Mouse (Mus musculus) embryo, embryonic 11 days (tissue): Measurements from ENCODE around the gene Slc22a7.

ENCODE experiments used
- DNase-seq: peaks from one replicate; pipeline ENCODE4 v3.0.0-alpha.2; 2015

Slc22a7 gene

DNA sequence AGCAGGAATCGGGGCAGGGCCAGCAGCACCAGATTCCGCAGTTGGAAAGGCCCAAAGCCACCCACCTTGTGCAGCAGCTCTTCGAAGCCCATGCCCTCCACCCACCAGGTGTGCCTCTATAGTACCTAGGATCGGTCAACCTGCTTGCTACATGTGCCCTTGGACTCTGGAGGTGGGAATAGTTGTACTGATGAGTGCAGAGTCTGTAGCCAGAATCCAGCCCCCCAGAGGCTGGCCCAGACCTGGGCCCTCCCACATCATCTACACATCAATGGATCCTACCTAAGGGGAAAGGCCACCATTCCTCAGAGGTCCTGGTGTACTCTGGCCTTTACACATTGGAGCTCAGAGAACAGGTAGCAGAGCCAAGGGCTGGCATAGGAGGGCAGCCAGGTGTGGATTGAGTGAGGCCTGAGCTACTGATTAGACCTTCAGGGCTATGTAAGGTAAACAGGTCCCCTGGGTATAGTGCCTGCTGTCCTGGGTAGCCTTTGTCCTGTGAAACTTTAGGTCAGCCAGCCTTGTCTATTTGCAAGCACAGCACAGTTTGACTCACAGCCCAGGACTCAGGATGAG, at the start of gene Slc22a7:
Gene Slc22a7, minus strand, starts transcription at position 160 of the 576 bp plus-strand sequence.
- DNase-seq, result no peak

DNA sequence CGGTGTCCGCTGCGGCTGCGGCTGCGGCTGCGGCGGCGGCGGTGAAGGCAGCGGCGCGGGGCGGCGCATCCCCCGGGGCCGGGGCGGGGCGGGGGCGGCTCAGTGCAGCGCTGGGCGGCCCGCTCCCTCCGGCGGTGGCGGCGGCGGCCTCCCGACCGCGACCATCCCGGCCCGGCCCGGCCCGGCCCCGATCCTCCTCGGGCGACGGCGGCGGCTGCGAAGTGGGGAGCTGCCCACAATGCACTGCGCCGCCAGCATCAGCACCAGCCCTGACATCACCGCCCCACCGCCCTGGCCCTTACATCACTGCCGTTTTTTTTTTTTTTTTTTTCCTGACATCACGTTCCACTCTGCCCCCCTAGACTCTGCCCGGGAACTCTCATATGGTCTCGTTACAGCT, 49.2 kb upstream of the Slc22a7 start, which contains the start of gene Ttbk1:
Gene Ttbk1, minus strand, starts transcription at position 245 of the 400 bp plus-strand sequence.
- DNase-seq, result peak; percentile 66

DNA sequence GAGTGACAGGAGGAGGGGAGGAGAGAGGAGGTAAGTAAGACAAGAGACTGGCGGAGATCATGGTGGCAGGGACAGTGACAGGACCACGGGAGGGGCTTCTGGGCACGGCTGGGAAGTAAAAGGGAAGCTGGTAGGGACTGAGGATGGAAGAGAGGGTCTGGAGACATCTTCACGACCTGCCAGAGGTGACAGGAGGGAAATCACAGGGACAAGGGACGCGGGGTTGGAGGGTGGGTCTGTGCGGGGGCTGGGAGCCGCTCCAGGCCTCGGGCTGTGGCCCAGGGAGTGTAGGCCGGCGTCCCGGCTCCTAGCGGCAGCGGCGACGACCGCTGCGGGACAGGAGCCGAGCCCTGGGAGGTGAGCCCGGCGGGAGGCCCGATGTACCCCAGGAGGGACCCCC, 48.7 kb upstream of the Slc22a7 start:
- DNase-seq, result peak; percentile 22

DNA sequence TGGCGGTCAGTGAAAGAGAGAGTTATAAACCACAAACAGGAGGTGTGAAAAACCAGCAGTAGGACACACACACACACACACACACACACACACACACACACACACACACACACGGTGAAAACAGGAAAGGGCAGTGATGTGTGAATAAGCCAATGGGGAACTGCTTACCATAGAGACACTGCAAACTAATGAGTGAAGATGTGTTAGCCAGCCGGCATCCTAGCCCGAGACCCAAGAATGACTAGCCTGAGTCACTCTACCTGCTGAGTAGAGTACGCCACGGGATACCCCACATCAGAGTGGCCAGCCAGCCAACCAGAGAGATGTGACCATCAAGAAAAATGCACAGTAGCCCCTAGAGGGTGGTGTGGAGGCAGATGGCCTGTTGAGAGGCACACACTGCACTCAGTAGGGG, 46.2 kb upstream of the Slc22a7 start:
- DNase-seq, result no peak

DNA sequence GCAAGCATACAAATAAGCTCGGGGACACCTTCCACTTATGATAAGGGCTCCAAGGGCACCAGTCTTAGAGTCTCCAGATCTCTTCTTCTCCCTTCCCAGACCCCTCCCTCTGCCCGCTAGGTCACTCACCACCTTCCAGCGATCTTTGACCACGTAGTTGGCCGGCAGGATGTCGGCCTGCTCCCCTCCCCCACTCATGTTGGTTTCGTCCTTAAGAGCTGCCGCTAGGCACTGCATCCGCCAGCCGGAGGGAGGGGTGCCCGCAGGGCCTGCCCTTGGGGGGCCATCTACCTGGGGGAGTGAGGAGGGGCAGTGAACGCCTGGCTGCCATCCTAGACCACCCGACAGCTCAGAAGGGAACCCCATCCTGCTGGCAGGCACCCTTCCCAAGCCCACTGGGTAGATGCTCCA, 45.8 kb upstream of the Slc22a7 start:
- peak; percentile 58 for DNase-seq

DNA sequence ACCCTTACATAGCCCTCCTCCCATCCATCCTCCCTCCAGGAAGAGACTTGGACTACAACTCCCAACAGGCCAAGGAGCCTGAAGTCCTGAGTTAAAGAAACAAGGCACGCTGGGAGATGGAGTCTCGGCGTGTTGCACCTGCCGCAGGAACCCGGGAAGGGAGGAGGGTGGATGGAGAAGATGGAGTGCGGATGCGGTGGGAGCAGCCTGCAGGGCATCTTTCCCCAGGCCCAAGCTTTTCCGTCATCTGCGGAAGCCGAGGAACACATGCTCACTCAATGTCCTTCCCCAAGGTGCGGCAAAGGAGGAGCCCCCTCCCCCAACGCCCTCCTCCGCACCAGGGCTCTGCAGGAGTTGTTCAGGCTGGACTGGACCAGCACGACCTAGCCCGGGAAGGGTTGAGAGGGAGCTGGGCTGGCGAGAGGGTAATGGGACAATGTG, 45.3 kb upstream of the Slc22a7 start:
- peak; percentile 80 for DNase-seq

DNA sequence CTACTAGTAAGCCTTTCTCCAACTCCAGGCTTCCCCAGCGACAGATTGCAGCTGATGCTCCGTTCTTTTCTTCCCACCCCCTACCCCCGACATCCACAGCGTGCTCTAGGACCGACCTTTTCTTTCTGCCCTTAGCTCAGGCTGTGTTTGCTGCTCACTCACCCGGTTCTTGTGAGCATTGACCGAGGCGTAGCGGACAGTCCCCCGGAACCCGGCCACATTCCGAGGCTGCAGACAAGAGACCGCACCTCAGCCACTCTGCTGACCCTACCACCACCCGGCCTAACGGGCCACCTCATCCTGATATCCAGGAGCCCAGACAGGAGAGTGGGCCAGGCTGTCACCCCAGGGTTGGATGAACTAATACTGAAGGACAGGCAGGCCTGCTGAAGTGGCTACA, 39.0 kb upstream of the Slc22a7 start:
- DNase-seq, result no peak

DNA sequence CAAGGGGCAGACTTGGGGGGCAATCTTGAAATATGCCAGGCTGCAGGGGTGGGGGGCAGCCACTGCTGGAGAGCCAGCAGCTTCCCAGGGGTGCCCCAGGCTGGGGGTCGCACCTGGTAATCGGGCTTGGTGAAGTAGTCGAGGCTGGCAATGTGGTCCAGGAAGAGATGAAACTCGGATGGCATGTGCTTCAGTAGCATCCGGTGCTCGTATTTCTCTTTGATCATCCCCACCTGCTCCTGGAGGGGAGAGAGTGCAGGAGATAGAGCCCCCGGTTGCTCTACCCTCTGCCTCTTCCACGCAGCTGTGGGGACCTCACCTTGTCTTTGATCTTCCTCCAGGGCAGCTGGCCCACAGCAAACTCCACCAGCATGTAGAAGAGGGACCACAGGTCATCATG, 38.3 kb upstream of the Slc22a7 start:
- no peak for DNase-seq

DNA sequence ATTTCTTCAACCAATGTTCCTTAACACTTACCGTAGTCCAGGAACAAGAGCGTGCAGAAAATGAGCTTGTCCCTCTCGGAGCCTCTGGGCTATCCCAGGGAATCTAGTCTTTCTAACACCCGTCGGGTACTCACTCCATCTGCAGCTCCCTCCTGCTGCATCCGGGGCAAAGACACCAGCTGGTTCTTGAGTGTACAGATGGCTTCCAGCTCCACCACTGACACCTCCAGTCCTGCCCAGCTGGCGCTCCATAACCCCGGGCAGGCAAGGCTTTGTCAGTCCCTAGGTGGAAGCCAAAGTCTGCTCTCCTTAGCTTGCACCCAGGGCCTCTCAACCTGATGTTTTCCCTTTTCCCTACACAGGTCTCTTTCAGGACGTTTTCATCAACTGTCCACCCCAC, 29.6 kb upstream of the Slc22a7 start:
- no peak for DNase-seq

DNA sequence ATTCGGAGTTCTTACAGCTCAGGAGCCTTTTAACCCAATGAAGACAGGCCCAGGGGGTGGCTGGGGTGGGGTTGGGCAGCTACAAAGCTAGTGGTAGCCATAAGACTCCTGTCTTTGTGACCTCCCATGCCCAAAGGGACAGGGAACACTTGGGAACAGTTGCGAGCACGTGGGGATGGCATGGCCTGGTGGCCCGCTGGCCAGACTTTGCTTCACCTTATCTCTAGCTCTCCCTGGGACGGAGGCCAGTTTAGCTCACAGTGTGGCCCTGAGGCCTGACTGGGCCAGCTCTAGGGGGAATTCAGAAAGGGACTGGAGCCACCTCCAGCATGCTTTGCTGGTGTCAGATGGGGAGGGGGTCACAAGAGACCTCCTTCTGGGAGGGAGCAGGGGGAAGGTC, 24.0 kb upstream of the Slc22a7 start:
- no peak for DNase-seq

DNA sequence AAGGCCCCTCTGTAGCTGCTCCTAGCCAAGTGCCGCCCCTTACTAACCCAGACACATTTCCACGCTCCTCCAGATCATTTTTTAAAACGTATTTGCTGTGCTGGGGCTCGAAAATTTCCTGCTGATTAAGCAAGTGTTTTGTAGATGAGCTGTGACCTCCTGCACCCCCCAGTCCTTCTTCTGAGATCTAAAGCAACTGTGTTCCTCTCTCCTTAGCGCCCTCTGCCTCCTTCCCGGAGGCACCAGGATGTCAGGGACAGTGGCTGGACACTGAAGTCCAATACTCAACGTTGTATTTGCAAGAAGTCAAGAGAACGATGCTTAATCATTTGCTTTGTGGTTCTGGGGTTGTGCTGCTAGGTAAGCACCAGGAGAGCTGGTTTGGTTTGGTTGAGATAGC, 23.1 kb upstream of the Slc22a7 start:
- no peak for DNase-seq

DNA sequence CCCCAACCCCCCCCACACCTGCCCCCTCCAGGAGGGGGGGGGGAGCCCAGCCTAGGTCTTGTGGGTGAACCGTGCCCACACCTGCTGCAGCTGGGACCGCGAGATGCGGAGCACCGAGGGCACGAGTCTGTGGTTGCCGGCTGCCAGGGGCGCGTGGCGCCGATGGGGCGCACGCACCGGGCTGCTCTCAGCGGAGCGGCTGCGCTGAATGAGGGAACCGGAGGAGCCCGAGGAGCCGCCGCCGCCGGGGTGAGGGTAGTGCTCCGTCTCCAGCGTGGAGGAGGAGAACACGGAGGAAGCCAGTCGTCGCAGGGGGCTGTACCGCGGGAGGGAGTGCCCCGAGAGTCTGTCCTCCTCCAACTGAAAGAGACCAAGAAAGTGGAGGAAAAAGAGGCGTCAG, 22.4 kb upstream of the Slc22a7 start:
- DNase-seq, result no peak

DNA sequence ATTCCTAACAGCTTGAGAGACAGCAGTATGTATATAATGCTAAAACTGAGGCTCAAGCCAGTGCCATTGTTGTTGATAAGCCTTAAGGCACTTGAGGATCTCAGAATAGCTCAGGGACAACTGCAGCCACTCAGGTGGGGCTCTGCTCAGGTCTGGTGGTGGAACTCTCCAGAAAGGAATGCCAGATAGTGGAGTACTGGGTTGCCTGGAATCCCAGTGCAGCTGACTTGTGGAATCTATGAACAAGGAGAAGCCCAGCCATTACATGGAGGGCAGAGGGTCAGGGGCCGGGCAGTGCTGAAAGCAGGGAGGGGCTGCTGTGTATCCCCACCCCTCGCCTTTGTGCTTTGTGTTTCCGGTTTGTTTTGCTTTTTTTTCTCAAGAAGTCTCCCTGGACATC, 20.2 kb upstream of the Slc22a7 start:
- DNase-seq, result no peak

DNA sequence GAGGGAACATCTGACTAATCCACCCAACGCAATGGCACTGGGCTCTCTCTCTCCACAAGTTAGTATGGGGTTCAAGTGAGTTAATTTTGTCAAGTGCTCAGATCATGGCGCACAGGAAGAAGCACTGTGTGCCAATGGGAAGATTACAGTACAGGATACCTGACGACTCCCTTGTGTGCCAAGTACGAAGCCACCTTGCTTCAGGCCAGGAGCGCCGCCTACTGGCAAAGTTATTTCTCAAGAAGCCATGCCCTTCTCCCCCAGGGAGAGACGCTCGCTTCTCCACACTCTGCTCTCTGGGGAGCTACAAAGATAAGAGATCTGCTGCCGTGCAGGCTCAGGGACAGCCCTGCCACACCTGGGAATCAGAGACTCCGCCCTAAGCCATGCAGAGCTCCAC, 19.5 kb upstream of the Slc22a7 start:
- DNase-seq, result peak; percentile 64

DNA sequence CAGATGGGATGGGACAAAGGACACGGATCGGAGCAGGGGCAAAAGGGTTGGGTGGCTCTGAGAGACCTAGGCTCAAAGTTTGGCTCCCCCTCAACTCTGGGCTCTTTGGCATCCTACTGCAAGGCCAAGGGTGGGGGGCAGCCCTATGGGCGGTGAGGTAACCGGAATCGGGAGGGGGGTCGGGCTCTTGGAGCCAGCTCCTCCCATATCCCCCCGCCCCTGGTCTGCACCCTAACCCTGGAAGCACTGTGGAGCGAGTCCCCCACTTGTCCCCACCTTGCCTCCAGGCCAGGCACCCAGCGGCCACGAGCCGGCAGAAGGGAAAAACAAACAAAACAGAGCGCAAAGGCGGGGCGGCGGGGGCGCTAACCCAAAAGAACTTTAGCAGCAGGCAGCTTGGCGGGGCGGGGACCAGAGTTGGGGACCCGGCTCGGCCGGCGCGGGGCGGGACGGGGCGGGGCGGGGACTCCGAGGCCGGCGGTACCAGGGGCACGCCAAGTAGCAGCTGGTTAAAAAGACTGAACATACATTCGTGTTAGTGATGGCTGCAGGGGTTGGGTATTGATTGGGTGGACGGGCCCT, 16.9 kb upstream of the Slc22a7 start:
- DNase-seq, result peak; percentile 64

DNA sequence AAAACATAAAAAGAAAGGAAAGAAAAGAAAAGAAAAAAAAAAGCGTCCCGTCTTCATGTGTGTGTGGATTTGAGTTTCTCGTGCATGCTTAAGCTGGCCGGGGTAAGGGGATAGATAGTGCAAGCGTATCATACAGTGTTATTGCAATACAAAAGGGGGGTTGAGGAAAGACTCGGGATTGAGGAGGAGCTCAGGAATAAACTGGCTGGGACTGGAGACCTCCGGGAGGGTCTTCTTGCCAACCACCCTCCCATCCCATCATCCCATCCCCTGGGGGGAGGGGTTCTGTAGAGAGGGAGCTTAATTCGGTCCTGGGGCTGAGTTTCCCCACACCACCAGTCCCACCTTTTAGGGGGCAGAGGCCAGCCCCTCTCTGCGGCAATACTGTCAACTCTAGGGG, 16.3 kb upstream of the Slc22a7 start:
- DNase-seq, result peak; percentile 52

DNA sequence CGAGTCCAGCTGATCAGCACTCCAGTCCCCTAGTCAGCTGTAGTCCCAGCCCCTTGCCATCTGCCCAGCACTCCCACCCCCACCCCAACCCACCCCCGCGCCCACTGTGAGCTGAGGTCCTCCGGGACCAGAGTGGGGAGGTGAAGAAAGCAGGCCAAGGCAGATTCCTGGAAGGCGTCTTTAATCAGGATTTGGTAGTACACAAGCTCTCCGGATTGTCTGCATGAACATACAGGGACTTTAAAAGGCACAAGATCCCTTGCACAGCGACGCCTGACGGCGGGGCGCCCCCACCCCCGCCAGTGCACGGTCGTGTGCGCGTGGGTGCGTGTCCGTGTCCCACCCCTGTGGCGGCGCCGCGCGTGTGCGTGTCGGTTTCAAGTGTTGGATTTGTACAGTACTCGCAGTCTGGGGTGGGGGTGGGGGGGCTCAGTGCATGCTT, 15.7 kb upstream of the Slc22a7 start:
- peak; percentile 39 for DNase-seq

DNA sequence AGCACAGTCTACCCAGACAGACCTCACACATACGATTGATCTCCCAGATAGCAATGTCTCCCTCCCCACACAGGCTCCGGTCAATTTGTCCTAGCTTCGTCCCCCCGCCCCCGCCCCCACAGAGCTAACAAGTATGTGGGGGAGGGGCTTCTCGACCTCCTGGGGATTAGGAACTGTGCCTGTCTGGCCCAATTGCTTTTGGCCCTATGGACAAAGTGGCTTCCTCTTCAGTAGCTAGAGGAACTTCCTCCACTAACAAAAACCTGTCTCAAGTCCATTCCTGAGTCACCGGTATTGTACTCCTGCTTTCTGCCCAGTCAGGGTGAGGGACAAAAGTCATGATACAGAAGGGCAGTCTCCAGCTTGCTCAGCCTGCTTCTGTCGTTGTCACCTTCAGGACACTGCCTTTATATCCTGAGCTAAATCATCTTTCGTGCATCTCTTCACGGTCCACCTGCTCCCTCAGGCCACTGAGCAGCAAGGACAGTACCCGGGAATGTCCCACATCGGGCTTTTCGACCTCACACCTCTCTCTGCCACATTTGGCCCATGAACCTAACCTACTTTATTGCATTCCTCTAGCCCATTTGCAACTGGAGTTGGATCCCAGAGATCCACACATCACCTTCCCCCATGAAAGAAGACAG, 15.2 kb upstream of the Slc22a7 start:
- DNase-seq, result peak; percentile 27

DNA sequence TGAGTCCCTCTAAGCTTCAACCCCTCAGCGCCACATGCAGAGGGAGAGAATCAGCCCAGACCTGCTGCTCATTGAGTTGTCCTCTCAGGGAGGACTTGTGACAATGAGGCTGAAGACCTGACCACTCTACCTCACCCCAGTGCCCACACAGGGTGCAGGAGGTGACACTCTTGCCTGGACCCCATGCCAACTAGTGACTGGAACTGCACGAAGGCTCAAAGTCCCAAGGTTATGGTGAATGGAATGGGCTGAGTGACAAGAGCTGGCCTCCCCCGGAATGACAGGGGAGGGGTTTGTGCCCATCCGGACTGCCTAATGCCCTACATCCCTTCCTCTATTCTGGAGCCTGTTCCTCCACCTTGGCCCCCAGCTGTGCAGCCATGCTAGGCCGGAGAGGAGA, 14.4 kb upstream of the Slc22a7 start:
- DNase-seq, result no peak

DNA sequence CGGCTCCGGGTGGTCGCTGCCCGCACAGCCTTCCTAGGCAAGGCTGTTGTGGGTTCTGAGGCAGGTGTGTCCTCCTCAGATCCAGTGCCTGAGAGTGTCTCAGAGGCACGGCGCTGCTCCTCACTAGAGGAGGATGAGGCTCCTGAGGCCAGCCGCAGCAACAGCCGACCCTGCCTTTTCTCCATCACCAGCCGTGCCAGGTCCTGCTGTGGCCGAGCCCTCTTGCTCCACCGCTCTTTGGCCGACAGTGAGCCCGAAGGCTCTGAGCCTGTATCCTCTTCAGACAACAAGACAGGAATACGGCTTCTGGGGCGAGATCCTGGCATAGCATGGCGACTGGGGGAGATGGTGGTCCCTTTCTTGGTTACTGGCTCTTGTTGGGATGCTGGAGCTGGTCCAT, 8.0 kb upstream of the Slc22a7 start:
- no peak for DNase-seq

DNA sequence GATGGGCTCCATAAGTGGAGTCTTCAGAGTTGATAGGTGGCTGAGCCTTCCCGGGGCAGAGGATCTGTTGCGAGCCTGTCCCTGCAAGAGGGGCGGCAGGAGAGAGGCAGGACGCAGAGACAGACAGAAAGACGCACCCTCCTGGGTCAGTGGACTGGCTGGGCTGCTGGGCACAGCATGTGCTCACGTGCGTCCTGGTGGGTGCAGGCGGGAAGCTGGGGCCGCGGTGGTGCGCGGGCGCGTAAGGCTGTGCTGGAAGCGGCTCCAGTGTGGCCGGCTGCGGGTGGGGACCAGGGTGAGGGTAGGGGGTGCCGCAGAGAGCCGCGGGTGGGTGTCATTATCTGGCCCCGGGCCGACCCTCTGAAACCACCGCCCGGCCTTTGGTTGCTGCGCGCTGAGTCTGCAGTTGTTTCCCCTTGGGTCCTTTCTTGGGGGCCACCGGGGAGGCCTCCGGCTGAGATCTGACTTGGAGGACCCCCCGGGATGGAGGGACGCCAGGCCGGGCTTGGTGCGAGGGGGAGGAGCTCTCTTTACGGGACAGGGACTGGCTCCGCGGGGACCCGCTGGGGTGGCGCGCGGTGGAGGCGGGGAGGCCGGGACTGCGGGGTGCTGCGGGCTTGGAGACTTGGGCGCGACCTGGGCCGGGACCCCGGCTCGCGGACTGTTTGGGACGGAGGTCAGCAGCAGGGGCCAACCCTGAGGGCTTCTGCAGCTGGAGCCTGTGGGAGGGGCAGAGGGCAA, 6.8 kb upstream of the Slc22a7 start:
- no peak for DNase-seq

DNA sequence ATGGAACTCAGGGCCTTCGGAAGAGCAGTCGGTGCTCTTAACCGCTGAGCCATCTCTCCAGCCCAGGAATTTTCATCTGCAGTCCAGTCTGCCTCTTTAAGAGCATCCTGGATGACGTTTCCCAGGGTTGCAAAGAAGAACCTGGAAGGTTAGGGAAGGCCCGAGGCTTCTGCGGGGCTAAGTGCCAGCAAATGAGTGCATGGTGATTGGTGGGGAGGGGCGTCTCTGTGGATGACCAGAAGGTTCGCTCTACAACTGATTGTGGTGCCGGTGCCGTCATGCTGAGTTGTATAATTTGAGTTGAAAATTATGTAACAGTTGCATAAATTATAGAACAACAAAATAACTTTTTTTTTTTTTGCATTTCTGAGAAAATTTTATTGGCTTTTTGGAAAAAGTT, 919 bp upstream of the Slc22a7 start:
- no peak for DNase-seq

DNA sequence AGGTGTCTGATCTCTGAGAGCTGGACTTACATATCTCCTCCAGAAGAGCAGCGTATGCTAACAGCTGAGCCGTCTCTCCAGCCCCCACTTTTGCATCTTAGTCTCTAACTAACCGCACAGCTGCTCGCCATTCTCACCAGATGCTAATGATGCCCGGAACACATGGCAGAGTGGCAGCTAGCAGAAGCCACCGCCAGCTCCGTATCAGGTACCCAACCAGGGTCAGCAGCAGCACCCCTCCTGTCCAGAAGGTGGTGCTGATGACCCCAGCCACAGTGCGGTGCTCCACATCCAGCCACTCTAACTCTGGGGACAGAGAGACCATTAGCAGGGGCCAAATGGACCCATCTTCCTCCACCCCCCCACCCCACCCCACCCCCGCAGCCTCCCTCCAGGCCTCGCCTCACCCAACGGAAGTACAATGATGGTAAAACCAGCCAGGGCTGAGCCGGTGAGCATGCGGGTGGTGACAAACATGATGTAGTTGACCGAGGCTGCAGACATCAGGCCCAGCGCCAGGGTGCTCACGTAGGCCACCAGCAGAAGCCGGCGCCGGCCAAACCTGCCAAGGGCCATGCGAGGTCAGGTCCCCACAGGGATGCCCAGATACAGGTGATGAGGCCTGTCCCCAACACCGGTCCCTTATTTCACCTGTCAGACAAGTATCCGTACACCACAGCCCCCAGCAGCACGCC, 1.4 kb downstream of the Slc22a7 start:
- DNase-seq, result peak; percentile 68
